Mouse (Mus musculus): Measurements from ENCODE around the gene Urgcp.
"Not testable (repeated sequence)": the region's sequence is repeated elsewhere in the genome, so short reads cannot be mapped to it uniquely, and the experiment has no call there.

Urgcp gene

DNA sequence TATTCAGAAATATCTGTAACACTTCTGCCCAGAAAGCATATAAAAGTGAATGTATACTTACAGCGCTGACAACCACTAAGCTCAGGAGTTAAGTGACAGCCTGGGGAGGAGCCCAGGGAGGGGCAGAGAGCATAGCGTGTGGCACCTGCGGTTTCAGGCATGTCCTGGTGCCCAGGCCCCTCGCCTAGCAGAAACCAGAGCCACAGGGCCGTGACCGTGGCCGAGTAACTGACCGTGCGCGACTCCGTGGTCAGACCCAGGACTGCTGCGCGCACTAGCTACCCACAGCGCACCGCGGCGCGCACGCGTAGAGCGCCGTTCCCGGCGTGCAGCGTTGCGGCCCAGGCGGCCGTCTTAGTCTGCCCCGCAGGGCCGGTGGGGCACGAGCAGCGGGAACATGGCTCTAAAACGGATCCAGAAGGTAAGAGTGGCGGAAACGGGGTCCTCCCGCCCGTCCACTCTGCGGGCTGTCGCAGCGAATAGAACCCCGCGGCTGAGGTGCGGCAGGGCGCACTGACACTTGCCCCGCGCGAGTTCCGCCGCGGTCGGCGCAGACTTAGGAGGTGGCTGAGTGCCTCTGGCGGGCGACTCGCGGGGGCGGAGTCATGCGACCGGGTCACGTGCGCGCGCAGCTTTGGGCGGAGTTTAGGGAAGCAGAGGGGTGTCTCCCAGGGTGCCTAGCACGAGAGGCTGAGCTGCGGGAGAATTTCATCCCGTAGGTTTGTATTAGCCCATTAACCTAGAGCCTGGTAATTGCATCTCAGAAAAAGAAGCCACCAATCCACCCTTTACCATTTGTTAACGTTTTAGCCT is at the start of gene Urgcp:
TSS of gene Urgcp (minus strand) at position 557 of the 813 bp plus-strand sequence.
- DNase-seq (ENCODE audit: low read depth, low spot score), result peak; percentile 92

GRCm38 (mm10) chr11:5809487-5809886 is 47.3 kb upstream of the Urgcp start:
- not testable (repeated sequence) for DNase-seq (ENCODE audit: low read depth, low spot score)

DNA sequence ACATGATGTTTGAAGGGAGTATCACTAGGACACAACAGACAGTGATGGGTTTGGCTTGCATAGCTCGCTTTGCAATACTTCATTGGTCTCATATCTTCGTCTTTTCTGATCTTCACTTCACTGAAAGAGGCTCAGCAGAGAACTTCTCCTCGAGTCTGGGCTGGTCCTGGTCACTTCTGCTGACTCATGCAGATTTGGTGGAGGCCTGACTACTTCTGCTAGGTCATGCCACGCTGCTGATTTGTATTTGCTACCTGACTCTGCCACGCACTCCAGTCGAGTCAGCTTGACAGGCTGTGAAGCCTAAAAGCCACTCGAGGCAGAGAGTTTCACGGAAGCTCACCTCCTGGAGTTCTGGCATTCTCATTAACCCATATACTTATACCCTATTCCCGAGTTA is 45.8 kb upstream of the Urgcp start:
- no peak for DNase-seq (ENCODE audit: low read depth, low spot score)

GRCm38 (mm10) chr11:5805711-5806110 is 43.5 kb upstream of the Urgcp start:
- no peak for DNase-seq (ENCODE audit: low read depth, low spot score)

DNA sequence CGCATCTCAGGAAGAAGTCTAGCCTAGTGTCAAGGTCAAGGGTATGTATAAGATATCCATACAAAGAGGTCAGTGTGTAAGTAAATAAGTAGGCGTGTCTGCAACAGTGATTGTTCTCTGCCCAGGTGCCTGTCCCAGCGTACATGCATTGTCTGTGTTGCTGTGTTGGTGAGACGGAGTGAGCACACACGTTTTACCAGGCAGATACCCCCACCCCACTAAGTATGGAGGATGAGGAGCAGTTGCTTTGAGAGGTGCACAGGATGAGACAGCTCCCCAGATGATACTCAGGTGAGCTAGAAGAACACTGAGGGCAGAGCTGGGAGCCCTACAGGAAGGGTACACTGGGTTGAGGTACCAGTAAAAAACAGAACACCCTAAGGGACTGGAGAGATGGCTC is 42.0 kb upstream of the Urgcp start:
- DNase-seq (ENCODE audit: low read depth, low spot score), result no peak

GRCm38 (mm10) chr11:5803551-5803981 is 41.4 kb upstream of the Urgcp start, which contains the start of gene Pgam2:
Pgam2 (minus strand) TSS chr11:5803733.
- DNase-seq (ENCODE audit: low read depth, low spot score), result no peak

GRCm38 (mm10) chr11:5802457-5803217 is 40.5 kb upstream of the Urgcp start:
- no peak for DNase-seq (ENCODE audit: low read depth, low spot score)

DNA sequence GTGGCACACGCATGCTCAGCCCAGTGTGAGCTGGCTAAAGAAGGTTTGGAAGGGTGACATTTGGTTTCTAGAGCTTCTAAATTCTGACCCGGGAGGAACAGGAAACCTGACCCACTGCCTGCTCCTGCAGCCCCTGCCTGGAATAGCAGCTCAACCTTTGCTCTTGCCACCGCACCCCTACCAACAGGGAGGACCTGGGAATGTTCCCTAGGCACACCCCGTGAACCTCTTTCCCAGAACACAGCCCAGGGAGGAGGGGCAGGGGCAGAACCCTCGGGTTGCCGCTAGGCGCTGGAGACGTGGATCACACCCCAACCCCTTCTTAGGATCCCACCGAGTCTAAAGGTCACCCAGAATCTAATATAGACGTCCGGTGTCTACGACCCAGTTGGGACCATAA is 39.8 kb upstream of the Urgcp start:
- DNase-seq (ENCODE audit: low read depth, low spot score), result no peak

DNA sequence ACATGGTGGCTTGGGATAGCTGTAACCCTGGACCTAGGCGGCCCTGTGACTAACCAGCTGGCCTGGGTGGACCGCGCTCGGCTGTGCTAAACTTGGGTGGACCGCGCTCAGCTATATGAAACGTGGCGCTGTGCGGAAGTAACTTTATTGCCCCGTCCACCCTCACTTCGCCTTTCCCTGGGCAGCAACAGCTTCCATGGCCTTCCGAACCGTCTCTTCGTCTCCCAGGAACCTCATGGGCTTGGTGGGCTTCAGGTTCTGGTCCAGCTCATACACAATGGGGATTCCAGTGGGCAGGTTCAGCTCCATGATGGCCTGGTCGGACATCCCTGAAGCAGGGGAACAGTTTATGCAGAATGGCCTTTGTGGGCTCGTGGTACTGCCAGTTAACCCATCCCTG is 39.3 kb upstream of the Urgcp start:
- no peak for DNase-seq (ENCODE audit: low read depth, low spot score)

GRCm38 (mm10) chr11:5799621-5800490 is 37.7 kb upstream of the Urgcp start:
- no peak for DNase-seq (ENCODE audit: low read depth, low spot score)

DNA sequence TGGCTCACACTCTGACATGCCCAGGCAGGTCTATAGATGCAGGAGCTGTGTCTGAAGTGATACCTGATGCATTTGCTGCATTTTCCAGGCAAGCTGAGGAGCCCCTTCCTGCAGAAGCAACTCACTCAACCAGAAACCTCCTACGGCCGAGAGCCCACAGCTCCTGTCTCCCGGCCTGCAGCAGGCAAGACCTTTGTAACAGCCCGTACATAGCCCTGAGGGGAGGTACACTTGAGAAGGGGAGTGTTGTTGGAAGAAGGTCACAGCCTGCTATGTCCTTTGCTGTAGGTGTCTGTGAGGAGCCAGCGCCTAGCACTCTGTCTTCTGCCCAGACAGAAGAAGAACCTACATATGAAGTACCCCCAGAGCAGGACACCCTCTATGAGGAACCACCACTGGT is 35.8 kb upstream of the Urgcp start:
- no peak for DNase-seq (ENCODE audit: low read depth, low spot score)

GRCm38 (mm10) chr11:5797371-5797770 is 35.2 kb upstream of the Urgcp start:
- no peak for DNase-seq (ENCODE audit: low read depth, low spot score)

DNA sequence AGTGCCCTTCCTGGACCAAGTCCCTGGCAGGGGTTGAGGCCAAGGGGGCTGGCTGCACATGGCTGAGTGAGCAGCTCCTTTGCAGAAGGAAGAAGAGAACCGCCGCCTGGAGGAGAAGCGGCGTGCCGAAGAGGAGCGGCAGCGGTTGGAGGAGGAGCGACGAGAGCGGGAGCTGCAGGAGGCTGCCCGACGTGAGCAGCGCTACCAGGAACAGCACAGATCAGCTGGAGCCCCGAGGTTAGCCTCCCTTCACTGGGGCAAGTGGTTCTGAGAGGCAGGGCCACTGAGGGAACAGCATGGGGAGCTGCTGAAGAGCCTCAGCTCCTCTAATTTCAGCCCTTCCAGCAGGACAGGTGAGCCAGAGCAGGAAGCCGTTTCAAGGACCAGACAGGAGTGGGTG is 34.8 kb upstream of the Urgcp start:
- DNase-seq (ENCODE audit: low read depth, low spot score), result no peak

DNA sequence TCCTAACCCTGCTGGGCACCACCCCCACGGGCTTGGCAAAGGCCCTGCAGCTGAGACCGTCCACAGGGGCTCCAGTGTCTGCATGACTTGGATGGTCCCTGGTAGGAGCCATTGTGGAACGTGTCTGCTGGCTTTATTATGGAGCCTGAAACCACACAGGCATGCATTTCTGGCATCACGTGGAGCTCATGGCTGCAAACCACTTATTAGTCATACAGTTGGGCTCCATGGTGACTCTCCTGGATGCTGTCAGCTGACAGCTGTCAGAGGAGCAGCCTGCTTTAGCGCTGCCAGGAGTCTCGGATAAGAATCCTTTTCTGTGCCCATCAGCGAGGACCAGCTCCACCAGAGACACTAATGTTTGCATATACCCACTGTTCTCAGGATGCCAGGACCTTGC is 33.5 kb upstream of the Urgcp start:
- DNase-seq (ENCODE audit: low read depth, low spot score), result peak; percentile 44

GRCm38 (mm10) chr11:5795290-5795689 is 33.1 kb upstream of the Urgcp start:
- DNase-seq (ENCODE audit: low read depth, low spot score), result no peak

DNA sequence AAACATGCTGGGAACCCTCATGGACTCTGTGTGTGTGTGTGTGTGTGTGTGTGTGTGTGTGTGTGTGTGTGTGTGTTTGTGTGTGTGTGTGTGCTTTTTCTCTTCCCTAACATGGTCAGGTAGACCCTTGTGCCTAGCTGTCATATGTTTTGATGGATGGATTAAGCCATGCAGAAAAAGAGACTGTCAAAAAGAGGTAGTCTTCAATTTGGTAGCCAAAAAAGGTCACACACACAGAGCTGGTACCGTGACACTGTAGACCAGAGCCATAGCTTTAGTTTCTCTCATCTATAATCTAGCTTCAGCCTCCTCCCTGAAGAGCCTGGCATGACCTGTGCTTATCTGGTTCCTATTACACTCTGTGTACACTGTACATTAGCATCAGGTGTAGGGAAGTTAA is 28.3 kb upstream of the Urgcp start:
- DNase-seq (ENCODE audit: low read depth, low spot score), result no peak

DNA sequence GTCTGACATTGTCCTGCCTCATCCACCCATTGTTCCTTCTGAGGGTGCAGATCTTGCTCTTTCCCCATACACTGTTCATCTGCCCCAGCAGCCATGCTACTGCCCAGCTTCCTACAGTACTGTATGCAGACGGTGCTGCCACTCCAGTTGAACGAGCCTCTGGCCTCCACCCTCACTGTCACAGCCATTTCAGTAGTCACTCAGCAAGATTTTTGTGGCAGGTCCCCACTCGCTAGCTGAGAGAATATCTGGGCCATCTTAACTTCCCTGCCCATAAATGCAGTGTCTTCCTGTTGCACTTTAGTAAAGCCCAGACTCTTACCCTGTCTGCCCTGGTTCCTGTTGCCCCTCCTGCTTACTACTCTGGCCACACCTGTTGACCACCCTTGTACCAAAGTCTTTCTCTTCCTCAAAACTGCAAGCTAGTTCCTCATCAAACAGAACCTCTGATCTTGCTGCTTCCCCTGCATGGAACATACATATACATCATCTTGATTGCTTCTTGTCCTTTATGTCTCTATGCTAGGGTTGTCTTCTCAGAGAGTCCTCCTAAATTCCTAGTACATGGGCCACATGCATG is 27.7 kb upstream of the Urgcp start:
- no peak for DNase-seq (ENCODE audit: low read depth, low spot score)

GRCm38 (mm10) chr11:5789071-5789753 is 27.0 kb upstream of the Urgcp start:
- DNase-seq (ENCODE audit: low read depth, low spot score), result no peak

- DNase-seq (ENCODE audit: low read depth, low spot score), result peak; percentile 92
Measured at GRCm38 (mm10) chr11:5788056-5789014, 26.2 kb upstream of the Urgcp start, which contains the start of gene Dbnl. Dbnl (plus strand) TSS chr11:5788488.

DNA sequence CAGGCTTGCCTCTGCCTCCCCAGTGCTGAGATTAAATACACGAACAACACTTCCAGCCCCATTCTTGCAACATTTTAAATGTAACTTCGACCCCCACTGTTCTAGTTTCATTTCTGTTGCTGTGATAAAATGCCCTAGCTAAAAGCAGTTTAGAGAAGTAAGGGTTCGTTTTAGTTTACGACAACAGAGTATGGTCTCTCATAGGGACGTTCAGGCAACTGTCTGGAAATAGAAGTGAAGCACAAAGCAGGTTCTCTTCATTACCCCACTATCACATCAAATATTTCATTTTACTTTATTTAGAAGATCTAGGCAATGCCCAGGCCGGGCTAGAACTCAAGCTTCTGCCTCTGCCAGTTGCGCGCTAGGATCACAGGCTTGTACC is 25.5 kb upstream of the Urgcp start:
- DNase-seq (ENCODE audit: low read depth, low spot score), result no peak
